Mouse (Mus musculus): Measurements from ENCODE around the gene H2-M5.
"Not testable (repeated sequence)": the region's sequence is repeated elsewhere in the genome, so short reads cannot be mapped to it uniquely, and the experiment has no call there.

H2-M5 gene

DNA sequence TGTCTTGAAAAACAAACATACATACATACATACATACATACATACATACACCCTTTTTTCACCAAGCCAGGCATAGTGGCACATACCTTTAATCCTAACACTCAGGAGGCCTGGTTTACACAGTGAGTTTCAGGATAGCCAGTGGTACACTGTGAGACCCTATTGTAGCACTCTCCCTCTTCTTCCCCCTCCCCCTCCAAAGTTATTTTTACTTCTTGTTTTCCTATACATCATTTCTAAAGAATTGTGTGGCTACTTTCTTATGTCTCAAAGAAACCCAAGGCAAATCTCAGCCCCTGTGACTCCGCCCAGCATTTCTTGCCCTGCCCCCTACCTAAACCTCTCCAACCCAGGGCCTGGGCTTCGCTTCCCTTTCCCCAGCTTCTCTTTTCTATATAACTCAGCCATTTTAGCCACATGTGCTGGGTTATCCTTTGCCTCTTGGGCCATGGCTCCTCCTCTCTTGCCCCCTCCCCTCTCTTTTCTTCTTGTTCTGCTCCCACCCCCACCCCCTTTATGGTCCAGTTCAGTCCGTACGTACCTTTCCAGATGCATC, 4.5 kb upstream of the H2-M5 start:
- in situ Hi-C loops (cut with MboI, MseI), result no loop called here

DNA sequence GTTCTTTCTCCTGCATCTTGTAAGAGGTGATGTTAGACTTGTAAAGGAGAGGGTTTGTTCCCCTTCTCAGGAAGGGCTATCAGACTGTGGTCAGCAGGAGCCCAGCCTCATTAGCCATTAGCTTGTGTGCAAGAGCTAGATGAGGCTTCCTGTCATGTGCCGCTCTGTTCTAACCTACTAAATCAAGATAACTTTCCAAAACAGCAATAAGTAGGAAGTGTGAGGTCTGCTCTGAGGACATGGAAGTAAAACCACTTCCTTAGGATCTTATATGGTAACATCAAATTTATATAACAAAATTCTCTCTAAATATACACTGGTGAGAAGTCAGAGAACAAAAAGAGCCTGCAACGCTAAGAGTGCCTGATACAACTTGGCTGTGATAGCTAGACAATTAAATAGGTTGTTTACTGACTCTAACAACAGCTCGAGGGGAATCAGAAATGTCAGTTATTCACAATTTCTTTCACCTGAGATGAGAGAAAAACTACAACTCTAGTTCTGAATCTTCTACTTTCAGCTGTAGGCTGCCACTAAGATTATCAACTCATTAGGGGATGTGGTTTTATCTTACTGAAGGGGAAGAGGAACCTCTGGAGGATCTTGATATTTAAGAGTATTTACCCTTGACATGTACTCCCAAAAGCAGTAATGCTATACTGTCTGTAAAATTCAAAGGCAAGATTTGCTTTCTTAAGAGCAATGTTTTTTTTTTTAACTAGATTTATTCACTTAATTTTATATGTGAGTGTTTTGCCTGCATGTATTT, 3.2 kb upstream of the H2-M5 start:
- in situ Hi-C loops (cut with MboI, MseI), result no loop called here

DNA sequence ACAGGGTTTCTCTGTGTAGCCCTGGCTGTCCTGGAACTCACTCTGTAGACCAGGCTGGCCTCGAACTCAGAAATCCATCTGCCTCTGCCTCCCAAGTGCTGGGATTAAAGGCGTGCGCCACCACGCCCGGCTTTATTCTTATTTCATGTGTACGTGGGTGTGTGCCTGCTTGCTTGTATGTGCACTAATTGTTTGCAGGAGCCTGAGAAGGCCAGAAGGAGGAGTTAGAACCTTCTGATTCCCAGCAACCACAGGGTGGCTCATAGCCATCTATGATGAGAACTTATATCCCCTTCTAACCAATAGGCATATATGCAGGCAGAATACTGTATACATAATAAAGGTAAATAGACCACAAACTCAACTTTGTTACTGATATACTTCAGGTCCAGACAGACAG, 1.3 kb upstream of the H2-M5 start:
- in situ Hi-C loops (cut with MboI, MseI), result not testable (repeated sequence)

DNA sequence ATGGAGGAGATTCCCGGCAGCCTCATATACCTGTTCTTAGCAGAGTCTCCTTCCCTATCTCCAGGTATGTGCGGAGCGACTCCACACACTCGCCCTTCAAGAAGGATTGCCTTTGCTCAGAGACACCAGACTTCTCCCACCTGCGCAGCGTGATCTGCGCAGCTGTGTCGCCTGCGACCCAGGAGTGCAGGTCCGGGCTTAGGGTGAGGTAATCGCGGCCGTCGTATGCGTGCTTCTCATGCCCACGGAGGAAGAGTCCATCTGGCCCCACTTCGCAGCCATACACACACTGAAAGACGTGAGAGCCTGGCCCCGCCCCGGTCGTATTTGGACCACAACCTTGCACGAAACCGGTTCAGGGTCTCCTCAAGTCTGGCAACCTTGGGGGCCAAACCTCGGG, 862 bp downstream of the H2-M5 start:
- in situ Hi-C loops (cut with MboI, MseI), result loop anchor here (5.0 kb wide), 1 partner anchor 66 kb away; no protein-coding TSS in a partner anchor

DNA sequence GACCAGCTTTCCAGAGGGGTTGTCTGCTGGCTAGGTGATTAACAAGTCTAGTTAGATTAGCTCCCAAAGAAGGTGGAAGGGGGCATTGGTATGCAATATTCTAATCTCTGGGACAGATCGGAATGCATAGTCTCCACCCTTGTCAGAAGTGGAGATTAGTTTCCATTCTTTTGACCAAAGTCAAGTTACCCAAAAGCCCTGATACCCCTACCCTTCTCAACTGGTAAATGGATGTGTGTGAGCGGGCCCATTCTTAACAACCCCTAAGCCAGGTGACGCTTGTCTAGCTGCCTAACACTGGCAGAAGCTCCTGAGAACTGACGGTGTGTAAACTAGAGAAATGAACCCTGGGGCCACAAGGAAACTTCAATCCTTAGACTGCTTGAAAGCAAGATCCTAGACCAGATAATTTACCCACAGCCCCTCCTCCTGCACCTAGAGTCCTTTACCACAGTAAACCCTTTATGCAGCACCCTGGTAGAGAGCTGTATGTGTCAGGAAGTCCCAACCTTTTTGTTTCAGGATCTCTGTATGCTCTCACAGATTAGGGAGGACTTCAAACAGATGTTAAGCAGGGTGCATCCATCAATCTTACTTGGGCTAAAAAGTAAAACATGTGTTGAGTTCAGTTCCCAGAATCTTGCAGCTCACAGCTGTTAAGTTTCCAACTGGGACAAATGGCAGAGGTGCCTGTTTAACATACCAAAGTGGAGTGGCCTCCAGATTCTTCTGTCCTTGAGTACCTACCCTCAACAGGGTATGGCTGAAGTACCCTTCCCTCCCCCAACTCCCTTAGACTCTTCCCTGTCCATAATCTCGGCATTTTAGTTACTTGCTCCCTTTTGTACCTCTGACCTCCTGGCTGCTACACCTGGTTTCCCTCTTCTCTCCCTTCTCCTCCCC, 6.8 kb downstream of the H2-M5 start:
- in situ Hi-C loops (cut with MboI, MseI), result no loop called here

DNA sequence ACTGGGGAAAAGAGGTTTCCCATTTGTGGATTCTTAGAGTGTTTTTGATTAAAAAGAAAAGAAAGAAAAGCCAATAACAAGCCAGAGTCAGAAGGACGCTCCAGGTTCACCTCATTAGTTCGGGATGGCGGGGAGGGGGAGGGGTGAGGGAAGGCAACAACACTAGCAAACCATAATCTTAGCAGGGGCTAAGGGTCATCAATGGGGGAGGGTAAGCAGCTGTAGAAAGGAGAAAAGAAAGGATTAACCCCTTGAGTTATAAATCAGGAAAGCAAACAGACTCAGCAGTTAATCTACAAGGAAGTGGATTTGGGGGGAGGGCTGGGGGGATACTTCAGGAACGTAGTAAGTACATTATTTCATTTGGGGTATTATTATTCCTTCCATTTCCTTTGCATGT, 7.5 kb downstream of the H2-M5 start:
- in situ Hi-C loops (cut with MboI, MseI), result no loop called here

DNA sequence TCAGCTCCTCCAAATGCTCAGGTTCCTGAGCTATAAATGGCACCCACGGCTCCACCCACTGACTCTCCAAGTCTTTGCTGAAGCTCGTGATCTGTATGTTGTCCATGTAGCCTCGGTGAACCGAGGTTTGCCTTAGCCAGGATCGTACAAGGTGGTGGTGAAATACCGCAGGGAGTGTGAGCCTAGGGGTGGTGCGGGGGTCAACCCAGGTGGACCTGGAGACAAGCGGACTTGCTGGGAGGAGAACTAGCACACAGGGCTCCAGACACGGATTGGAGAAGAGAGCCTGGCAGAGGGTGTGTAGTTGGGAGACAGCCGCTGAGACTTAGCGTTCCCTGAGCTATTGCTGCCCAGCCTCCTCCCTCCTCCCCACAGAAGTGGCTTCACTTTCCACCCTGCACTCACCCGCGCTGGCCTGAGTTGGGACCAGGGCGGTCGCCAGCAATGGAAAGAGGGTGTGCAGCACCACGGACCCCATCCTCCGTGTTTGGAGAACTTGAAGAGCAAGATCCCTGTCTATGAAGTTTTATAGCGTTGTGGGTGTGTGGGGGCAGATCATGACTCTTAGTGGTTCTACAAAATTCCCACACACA, 8.0 kb downstream of the H2-M5 start, which contains the start of gene 2410137M14Rik:
Gene 2410137M14Rik, minus strand, starts transcription at position 17 of the 593 bp plus-strand sequence.
- in situ Hi-C loops (cut with MboI, MseI), result no loop called here

DNA sequence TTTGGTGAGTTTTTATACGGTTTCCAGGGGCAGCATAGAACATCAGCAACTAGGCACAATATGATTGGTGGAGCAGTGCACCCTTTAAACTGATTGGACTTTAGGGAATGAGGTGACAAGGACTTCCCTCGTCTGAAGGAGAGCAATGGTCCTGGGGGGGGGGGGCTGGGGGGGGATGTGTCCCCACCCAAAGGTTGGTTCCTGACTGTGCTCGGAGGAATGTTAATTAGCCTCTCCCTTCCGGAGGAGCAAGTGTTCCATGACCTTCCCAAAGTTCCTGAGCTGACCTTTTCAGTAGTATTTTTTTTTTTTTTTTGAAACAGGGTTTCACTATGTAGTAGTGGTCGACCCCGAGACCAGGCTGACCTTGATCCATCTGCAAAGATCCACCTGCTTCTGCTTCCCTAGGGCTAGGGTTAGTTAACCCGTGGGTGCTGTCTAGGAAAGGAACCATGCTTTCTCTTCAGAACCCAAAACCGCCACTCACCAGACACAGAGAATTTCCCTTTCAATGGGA, 16.0 kb downstream of the H2-M5 start:
- in situ Hi-C loops (cut with MboI, MseI), result loop anchor here (25.0 kb wide), 1 partner anchor 986 kb away; the partner anchor contains the start of genes Gnl1 and Prr3

DNA sequence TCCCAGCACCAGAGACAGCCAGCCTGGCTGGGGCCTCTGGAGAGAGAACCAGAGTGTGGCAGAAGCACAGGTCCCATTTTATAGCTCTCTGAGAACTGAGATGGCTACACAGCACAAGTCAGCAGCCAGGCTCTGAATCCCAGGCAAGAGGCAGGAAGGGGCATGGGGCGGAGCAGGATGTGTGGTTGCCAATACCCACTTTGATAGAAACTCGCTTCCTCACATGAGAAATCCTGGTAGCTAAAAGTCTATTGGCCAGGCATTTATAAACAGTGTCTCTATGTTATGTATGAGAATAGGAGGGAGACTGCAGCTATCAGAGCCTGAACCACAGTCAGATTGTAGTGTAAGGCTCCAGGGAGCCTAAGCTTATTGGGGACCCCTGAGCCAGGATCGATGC, 16.5 kb downstream of the H2-M5 start:
- in situ Hi-C loops (cut with MboI, MseI), result loop anchor here (25.0 kb wide), 1 partner anchor 985 kb away; the partner anchor contains the start of genes Gnl1 and Prr3

DNA sequence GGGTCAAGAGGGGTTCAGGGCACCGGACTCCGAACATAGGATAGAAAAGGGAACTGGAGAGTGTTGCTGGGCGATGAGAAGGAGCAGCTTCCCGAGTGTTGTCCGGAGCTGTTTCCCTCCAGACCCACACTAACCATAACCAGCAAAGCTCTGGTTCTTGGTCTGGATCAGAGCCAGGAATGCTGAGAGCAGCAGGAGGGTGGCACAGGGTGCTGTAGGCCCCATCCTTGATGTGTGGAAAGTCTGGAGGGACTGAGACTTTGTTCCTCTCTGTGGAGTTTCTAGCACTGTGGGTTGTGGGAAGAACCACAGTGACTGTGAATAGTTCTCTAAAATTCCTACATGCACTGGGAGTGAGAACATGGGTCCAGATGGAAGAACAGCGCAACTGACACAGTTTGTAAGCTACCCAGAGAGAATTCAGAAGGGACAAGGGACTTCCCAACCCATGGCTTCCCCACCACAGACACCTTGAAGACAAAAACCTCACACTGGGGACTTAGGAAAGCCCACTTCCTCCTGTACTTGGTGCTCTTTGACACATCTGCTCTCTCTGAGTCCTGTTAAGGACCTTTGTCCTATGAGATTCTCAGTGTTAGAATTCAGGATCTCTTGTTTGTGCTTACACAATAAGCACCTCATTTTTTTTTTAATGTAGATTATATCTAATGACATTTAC, 18.0 kb downstream of the H2-M5 start:
- in situ Hi-C loops (cut with MboI, MseI), result loop anchor here (25.0 kb wide), 1 partner anchor 984 kb away; the partner anchor contains the start of genes Gnl1 and Prr3

DNA sequence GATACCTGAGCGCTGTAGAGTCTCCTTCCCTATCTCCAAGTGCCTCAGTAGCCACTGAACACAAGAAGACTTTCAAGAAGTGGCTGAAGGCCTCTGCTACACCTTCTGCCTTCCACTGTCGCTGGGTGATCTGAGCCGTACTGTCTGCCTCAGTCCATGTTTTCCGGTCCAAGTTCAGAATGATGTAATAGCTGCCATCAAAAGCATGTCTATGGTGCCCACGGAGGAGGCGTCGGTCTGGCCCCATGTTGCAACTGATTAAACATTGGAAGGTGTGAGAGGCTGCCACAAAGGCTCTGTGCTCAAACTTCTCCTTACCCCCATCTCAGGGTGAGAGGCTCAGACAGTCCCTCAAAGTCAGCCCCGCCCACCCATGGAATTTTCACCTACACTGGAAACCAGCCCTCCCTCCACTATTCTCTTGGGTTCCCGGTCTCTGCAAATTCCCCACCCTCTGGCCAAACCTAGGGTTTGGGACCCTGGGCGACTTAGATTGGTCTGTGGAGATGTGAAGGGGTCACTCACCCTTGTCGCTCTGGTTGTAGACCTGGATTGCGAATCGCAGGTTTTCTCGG, 18.9 kb downstream of the H2-M5 start:
- in situ Hi-C loops (cut with MboI, MseI), result loop anchor here (25.0 kb wide), 1 partner anchor 983 kb away; the partner anchor contains the start of genes Gnl1 and Prr3

DNA sequence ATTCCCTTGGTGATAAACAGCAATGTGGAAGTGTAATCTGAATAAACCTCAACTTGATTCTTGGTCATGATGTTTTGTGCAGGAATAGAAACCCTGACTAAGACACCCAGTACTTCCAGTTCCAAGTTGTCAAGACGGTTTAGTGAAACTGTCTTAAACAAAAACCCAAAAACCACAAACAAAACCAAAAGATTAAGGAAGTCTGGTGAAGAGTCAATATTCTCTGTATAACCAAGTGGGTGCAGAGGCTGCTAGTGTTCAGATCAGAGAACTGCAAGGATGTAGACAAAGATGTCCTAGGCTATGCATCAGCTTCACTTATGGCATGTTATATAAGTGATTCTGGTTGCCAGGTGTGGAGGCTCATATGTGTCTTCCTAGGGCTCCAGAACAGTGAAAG, 22.5 kb downstream of the H2-M5 start:
- in situ Hi-C loops (cut with MboI, MseI), result loop anchor here (25.0 kb wide), 1 partner anchor 980 kb away; the partner anchor contains the start of genes Gnl1 and Prr3

DNA sequence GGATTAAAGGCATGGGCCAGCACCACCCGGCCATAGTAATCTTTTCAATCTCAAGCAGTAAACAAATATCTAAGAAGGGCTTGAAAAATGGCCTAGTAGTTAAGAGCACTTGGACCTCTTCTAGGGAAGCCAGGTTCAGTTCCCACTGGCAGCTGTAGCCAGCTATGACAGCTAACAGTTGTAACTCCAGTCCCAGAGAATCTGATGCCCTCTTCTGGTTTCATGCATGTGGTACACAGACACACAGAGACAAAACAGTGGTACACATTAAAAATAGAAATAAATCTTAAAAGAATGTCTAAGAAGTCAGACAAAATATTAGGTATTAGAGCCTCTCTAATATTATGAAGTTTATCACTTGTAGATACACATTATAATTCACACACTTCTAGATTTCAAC, 28.2 kb downstream of the H2-M5 start:
- in situ Hi-C loops (cut with MboI, MseI), result loop anchor here (25.0 kb wide), 1 partner anchor 974 kb away; the partner anchor contains the start of genes Gnl1 and Prr3

DNA sequence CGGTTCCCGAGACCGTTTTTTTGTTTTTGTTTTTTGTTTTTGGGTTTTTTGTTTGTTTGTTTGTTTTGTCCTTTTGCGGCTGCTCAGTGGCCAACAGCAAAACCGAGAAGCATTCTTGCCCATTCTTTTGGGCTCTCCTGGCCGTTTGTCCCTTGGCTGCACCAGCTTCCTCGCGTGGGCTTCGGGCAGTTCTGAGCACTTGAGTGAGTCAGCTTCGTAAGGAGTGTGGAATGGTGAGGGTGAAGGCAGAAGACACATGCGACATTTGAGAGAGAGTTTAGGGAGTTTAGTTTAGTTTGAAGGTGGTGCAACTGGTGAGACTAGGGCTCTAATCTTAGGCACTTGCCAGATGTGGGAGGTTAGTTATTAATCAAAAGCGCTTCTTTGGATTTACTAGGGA, 30.5 kb downstream of the H2-M5 start:
- in situ Hi-C loops (cut with MboI, MseI), result loop anchor here (25.0 kb wide), 1 partner anchor 972 kb away; the partner anchor contains the start of genes Gnl1 and Prr3

DNA sequence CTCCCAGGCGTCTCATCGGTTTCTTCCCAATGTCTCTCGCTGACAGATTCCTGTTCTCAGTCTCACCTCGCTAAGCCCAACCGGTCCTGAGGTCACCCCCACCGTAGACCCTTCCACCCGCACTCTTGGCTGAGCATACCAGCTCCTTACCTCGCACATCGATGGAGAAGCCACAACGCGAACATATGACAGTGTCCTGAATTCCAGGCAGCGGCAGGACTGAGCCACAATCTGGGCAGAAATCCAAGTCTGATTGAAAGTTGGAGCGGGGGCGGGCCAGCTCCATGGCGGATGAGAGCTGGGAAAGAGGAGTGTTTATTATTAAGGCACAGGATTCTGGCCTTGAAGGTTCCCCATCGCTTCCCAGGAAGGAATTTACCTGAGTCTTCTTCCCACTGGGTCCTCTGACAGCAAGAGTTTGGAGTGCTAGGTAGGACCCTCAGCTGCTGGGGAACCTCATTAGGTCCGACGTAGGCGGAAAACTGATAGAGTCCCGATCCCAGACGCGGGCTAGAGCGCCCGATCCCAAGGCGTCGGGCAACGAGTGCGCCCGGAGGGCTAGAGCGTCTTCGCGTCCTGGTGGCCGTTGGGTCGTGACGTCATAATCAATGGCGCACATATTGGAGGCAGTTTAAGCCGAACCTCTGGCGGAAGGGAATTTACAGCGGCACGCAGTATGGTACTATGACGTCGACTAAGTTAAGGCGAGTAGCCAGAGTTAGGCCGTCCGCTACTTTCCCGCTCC, 31.2 kb downstream of the H2-M5 start, which contains the start of the genes Znrd1 and Znrd1as:
Gene Znrd1, minus strand, starts transcription at position 561 of the 745 bp plus-strand sequence.
Gene Znrd1as, plus strand, starts transcription at position 594 of the 745 bp plus-strand sequence.
- in situ Hi-C loops (cut with MboI, MseI), result loop anchor here (25.0 kb wide), 1 partner anchor 971 kb away; the partner anchor contains the start of genes Gnl1 and Prr3

DNA sequence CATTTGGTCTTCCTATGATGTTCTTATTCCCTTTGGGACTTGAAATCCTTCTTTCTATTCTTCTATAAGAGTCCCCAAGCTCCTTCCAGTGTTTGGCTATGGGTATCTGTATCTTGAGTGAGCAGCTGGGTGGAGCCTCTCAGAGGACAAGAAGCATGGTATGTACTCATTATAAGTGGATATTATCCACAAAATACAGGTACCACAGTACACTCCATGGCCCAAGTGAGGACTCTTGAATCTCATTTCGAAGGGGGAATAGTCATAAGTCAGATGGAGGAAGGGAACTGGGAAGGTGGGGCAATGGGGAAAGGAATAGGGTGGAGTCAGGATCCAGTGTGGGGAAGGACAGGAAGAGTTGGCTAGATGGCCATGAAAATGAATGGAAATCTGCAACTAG, 36.3 kb downstream of the H2-M5 start:
- in situ Hi-C loops (cut with MboI, MseI), result loop anchor here (5.0 to 25.0 kb wide), 2 partner anchors 319 to 966 kb away; partner anchors contain the start of genes Gnl1, H2-M3 and Prr3

DNA sequence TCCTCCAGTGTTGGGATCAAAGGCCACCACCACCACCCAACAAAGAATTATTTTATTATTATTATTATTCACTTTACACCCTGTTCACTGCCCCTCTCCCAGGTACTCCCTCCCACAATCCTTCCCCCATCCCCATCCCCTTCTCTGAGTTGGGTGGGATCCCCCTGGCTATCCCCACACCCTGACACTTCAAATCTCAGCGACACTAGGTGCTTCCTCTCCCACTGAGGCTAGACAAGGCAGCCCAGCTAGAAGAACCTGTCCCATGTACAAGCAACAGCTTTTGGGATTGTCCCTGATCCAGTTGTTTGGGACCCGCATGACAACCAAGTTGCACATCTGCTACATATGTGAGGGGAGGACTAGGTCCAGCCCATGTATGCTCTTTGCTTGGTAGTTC, 36.7 kb downstream of the H2-M5 start:
- in situ Hi-C loops (cut with MboI, MseI), result loop anchor here (5.0 to 25.0 kb wide), 2 partner anchors 320 to 965 kb away; partner anchors contain the start of genes Gnl1, H2-M3 and Prr3

Measured in regulatory T cell (primary cell).